Mouse (Mus musculus) neural tube, embryonic 10.5 days (tissue): ENCODE measurements around the gene Jdp2.

ENCODE experiments used
- DNase-seq: peaks from one replicate; pipeline ENCODE4 v3.0.0-alpha.2; 2017; ENCODE audit warnings: low spot score; ENCODE audit errors: extremely low spot score

Jdp2 gene

DNA sequence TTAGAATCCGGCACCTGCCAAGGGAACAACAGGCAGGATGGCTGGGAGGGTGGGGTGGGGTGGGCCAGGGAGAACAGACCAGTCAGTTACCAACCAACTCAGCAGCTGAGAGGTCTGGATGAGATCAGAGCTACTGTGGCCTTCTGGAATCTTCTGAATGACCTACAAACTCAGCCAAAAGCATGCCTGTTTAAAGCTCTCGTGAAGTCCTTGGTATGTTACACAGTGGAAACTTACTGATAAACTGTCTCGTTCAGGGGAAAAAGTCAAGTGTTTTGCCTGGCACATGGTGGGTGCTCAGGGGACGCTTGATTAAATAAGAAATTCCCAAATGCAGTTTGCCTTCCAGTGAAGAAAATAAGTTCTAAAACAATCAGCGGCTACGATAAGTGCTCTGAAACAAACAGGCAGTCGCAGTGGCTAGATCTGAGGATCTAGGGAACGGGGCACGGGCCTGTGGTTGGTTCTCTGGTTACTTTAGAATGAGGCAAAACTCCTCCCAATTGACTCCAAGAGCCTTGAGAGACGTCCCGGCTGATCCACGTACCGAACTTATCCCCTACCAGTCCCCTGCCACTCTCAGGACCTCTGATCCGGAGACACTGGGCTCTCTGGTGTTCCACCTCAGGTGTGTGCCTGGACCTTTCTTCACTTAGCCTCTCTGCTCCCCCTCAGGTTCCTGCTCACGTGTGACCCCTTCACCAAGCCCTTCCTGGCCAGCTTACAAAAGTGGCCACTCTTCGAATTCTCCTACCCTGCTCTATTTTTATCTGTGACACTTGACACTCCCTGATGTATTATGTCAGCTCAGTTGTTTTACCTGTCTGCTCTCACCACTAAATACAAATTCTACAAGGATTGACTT lies 85.8 kb downstream of the Jdp2 start:
- no peak for DNase-seq

DNA sequence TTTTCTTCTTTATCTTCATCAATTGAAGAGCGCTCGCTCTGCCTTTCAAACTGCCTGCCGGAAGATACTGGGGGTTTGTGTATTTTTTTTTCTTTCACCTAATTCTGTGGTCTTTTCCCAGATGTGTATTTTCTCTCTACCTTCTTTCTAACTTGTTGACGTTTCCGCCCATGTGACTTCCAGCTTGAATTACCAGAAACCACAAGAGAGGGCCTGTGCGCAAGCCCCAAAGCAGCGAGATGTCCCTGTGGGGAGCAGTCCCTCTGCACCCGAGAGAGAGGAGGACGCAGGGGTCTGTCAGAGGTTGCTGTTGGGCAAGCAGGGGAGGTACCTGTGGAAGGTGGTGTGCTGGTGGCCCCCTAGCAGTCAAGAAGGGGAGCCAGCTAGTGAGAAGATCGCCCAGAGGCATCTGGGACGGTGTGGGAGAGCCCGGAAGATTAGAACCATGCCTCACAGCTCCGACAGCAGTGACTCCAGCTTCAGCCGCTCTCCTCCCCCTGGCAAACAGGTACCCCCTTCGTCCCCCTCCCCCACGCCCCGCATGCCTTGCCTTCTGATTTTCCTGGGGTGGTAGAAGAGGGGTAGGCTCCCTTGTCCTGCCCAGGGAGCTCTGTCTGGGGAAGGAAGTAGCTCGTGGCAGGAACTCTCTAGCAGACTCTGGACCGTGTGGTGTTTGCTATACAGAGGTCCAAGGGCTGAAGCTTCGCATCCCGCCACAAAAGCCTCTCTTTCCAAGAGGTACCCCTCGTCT lies 87.8 kb downstream of the Jdp2 start, which contains the start of gene Batf:
TSS of gene Batf (plus strand) at position 204 of the 751 bp plus-strand sequence.
- DNase-seq: no peak

DNA sequence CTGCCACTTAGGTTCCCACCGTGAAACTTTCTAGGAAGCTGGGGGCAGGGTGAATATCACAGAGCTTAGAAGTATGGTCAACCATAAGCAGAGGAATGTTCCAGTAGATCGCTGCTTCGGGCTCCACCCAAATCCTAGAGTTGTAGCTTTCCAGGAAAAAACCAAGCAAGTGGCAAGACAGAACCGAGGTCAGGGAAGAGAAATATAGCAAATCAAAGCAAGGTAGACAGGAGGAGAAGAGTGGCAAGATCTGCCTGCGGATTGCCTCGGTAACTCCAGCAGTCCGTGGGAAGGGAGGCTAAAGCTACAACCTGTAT lies 88.3 kb downstream of the Jdp2 start:
- no peak for DNase-seq

DNA sequence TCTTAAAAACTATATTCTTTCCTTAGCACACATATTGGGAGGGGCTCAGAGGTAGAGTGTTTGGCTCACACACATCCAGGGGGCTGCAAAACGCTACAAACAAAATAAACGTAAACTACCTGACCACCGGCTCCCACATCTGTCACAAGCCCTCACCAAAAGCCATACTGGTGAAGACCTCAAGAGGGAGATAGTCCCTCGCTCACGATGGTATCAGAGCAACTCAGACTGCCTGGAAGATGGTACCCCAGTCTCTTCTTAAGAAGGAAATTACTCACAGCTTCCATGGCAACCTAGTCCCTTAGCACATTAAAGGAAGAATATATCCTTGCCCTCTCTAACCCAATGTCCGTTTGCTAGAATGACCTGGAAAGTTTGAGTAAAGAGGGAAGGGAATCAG lies 89.0 kb downstream of the Jdp2 start:
- no peak for DNase-seq
